Mouse (Mus musculus): ENCODE measurements around the gene Tnfrsf21.

DNA sequence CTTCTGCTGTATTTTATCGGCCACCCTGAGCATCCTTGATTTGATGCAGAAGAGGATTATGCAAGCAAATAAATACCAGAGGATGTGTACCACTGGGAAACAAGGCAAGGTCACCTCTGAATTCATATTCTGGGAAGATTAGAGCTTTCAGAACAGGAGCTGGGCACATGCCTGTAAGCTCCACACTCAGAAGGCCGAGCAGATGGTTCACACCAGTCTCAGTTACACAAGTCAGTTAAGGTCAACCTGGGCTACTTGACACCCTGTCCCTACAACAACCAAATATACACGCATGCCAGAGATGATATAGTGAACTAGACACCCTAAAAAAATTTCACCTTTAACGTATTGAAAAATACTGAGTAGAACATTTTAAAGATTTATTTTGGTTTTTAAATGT is 116.8 kb downstream of the Tnfrsf21 start:
- TF ChIP-seq CTCF (IDR thresholded peaks at IDR 0.05; ENCODE audit: low read depth, low read length) (no peak), POLR2A (IDR thresholded peaks at IDR 0.05; ENCODE audit: borderline replicate concordance, low read depth, low read length) (no peak)

All from bone marrow macrophage, adult 2 months (primary cell).